20 mouse cellular contexts compared by ENCODE assay signal in the genomic region with DNA sequence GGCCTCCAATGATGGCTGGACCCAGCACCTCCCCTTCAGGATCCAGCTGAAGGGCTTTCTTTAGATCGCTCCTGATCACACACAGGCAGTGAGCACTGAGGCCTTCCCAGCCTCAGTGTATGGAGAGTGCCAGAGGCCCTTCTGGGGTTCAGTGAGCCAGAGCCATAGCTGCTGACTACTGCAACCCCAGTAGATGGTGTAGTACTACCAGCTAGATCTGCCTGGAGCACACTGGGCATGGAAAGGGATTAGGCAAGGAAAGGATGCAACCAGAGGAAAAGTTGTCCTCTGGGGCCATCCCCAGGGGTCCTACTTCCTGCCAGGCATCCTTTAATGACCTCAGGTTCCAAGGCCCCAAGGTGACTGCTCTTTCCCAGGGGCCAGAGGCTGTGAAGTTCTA. TPM values are rescaled to one million over a fixed set of nuclear protein-coding genes. Genes with fewer than 3 reads are reported as not detected.
DNase-seq lines count a peak whose midpoint lies in the region; ATAC-seq and TF ChIP-seq lines count a peak whose summit lies in the region.
"Had no signal": no experiment of that assay in that cellular context is flagged by ENCODE, and none has a peak within 500 bp of the region (broad histone marks: within the 10 kb centered on the region; RNA-seq: fewer than 3 reads in every experiment).

No protein-coding gene starts in this region.

- WGBS in cerebellum, adult 2 months: 61% methylated on average over 1 of the region's 1 CpGs
- WGBS in hindbrain, embryonic 16.5 days: 70% methylated on average over 1 of the region's 1 CpGs
- WGBS in hindbrain, embryonic 13.5 days: 78% methylated on average over 1 of the region's 1 CpGs
- WGBS in liver, postnatal 0 days (ENCODE audit: insufficient replicate concordance): 87% methylated on average over 1 of the region's 1 CpGs
- WGBS in liver, embryonic 11.5 days: 81% methylated on average over 1 of the region's 1 CpGs

- TF ChIP-seq EP300 in liver, postnatal 0 days (IDR thresholded peaks at IDR 0.05; ENCODE audit: low read depth): no peak

- H3K4me2 ChIP-seq in hindbrain, embryonic 16.5 days (ENCODE audit: low read length): no peak overlapping the region
- H3K4me2 ChIP-seq in hindbrain, embryonic 13.5 days: no peak overlapping the region
- H3K4me2 ChIP-seq in liver, postnatal 0 days (ENCODE audit: low read depth, low read length): no peak overlapping the region
- no peak overlapping the region for H3K4me2 ChIP-seq in liver, embryonic 11.5 days
- H3K4me2 ChIP-seq: heart, embryonic 13.5 days; midbrain, embryonic 12.5 days had no signal

- peaks cover 8% of the 10 kb centered on the region; the same call in 1 of the 2 replicates for H3K36me3 ChIP-seq in hindbrain, embryonic 16.5 days (ENCODE audit: control insufficient read depth, insufficient read depth, low read length)
- peaks cover 13% of the 10 kb centered on the region for H3K36me3 ChIP-seq in hindbrain, embryonic 13.5 days
- H3K36me3 ChIP-seq in liver, postnatal 0 days (replicated peaks; ENCODE audit: insufficient read depth, low read length): no peaks in the 10 kb centered on the region; the same call in 1 of the 2 replicates
- peaks cover 7% of the 10 kb centered on the region for H3K36me3 ChIP-seq in liver, embryonic 11.5 days (ENCODE audit: control insufficient read depth, insufficient read depth, low read length)

- TF ChIP-seq POLR2A in cerebellum, adult 2 months (IDR thresholded peaks at IDR 0.05; ENCODE audit: borderline replicate concordance, insufficient read depth, low read length): no peak

- 0 out of 2 replicates have a peak, but pooled peaks have one; percentile 28 for ATAC-seq in hindbrain, embryonic 16.5 days
- ATAC-seq in hindbrain, embryonic 13.5 days (ENCODE audit: low FRiP score): no peak
- ATAC-seq in liver, postnatal 0 days: no peak
- no peak for ATAC-seq in liver, embryonic 11.5 days (replicated peaks; ENCODE audit: low FRiP score)
- ATAC-seq: CD4-positive, CD25-positive, alpha-beta regulatory T cell, adult 4 months; inflammation-experienced regulatory T-cells, adult 6 months had no signal

- no peak overlapping the region for H3K27ac ChIP-seq in cerebellum, adult 2 months (ENCODE audit: insufficient read depth, low read length)
- H3K27ac ChIP-seq in hindbrain, embryonic 16.5 days (ENCODE audit: low read depth, low read length): no peak overlapping the region
- no peak overlapping the region for H3K27ac ChIP-seq in hindbrain, embryonic 13.5 days
- no peak overlapping the region for H3K27ac ChIP-seq in liver, postnatal 0 days (ENCODE audit: low read depth)
- H3K27ac ChIP-seq in liver, embryonic 11.5 days (ENCODE audit: low read depth, low read length): no peak overlapping the region
- H3K27ac ChIP-seq: heart, embryonic 13.5 days; midbrain, embryonic 12.5 days had no signal

- H3K9ac ChIP-seq in hindbrain, embryonic 16.5 days (ENCODE audit: low read depth, low read length): no peak overlapping the region
- H3K9ac ChIP-seq in hindbrain, embryonic 13.5 days: no peak overlapping the region
- H3K9ac ChIP-seq in liver, postnatal 0 days (replicated peaks): no peak overlapping the region
- no peak overlapping the region for H3K9ac ChIP-seq in liver, embryonic 11.5 days (ENCODE audit: low read depth, low read length)
- H3K9ac ChIP-seq: heart, embryonic 13.5 days; midbrain, embryonic 12.5 days had no signal

- no peak overlapping the region for H3K4me3 ChIP-seq in cerebellum, adult 2 months (replicated peaks; ENCODE audit: insufficient read depth, low read depth, low read length)
- H3K4me3 ChIP-seq in hindbrain, embryonic 16.5 days (ENCODE audit: low read length): no peak overlapping the region
- no peak overlapping the region for H3K4me3 ChIP-seq in hindbrain, embryonic 13.5 days
- H3K4me3 ChIP-seq in liver, postnatal 0 days (ENCODE audit: low read depth, low read length): no peak overlapping the region
- no peak overlapping the region for H3K4me3 ChIP-seq in liver, embryonic 11.5 days (ENCODE audit: low read depth, low read length)
- H3K4me3 ChIP-seq: heart, embryonic 13.5 days; midbrain, embryonic 12.5 days had no signal

- peaks cover 12% of the 10 kb centered on the region for H3K4me1 ChIP-seq in cerebellum, adult 2 months (ENCODE audit: control insufficient read depth, insufficient read depth, low read length)
- peaks cover 25% of the 10 kb centered on the region for H3K4me1 ChIP-seq in hindbrain, embryonic 16.5 days (ENCODE audit: control insufficient read depth, insufficient read depth, low read depth, low read length)
- H3K4me1 ChIP-seq in hindbrain, embryonic 13.5 days (replicated peaks): peaks cover 43% of the 10 kb centered on the region
- peaks cover 12% of the 10 kb centered on the region for H3K4me1 ChIP-seq in liver, postnatal 0 days (ENCODE audit: insufficient read depth)
- H3K4me1 ChIP-seq in liver, embryonic 11.5 days (replicated peaks; ENCODE audit: control insufficient read depth, insufficient read depth, low read length): peaks cover 16% of the 10 kb centered on the region

- no peaks in the 10 kb centered on the region for H3K27me3 ChIP-seq in cerebellum, adult 2 months (ENCODE audit: control insufficient read depth, insufficient read depth, low read length)
- no peaks in the 10 kb centered on the region for H3K27me3 ChIP-seq in hindbrain, embryonic 16.5 days (replicated peaks; ENCODE audit: control insufficient read depth, insufficient read depth, low read length)
- H3K27me3 ChIP-seq in hindbrain, embryonic 13.5 days: no peaks in the 10 kb centered on the region
- H3K27me3 ChIP-seq in liver, postnatal 0 days (ENCODE audit: insufficient read depth, low read length): peaks cover 6% of the 10 kb centered on the region; the same call in 1 of the 2 replicates
- no peaks in the 10 kb centered on the region for H3K27me3 ChIP-seq in liver, embryonic 11.5 days (replicated peaks; ENCODE audit: control insufficient read depth, insufficient read depth, low read length)
- H3K27me3 ChIP-seq: heart, embryonic 13.5 days; midbrain, embryonic 12.5 days had no signal

- H3K9me3 ChIP-seq in hindbrain, embryonic 16.5 days (ENCODE audit: control insufficient read depth, low read length): peaks cover 5% of the 10 kb centered on the region
- peaks cover 8% of the 10 kb centered on the region for H3K9me3 ChIP-seq in hindbrain, embryonic 13.5 days
- peaks cover 5% of the 10 kb centered on the region; the same call in 1 of the 2 replicates for H3K9me3 ChIP-seq in liver, postnatal 0 days (ENCODE audit: low read length)
- peaks cover 4% of the 10 kb centered on the region for H3K9me3 ChIP-seq in liver, embryonic 11.5 days (ENCODE audit: control insufficient read depth, low read length)

- DNase-seq in cerebellum, adult 2 months: no peak
- no peak for DNase-seq in cerebellum, adult 11-12 months
- DNase-seq in liver, postnatal 0 days: no peak
- DNase-seq in liver, embryonic 11.5 days (ENCODE audit: low spot score): no peak
- peak; percentile 51 for DNase-seq in brain, adult 2 months (ENCODE audit: low read depth, low spot score)
- DNase-seq in gastrocnemius, adult 8-10 months (ENCODE audit: low spot score in 2 of 2): no peak
- DNase-seq: adrenal gland, postnatal 25 days; heart, adult 18-20 months; lung, adult 18-20 months; lung, postnatal 14 days; thymus, adult 2 months; thymus, postnatal 4 days had no signal

- TF ChIP-seq CTCF in cerebellum, adult 2 months (IDR thresholded peaks at IDR 0.05; ENCODE audit: borderline replicate concordance, insufficient read depth, low read depth, low read length): peak; percentile 60
- TF ChIP-seq CTCF in liver, postnatal 0 days (IDR thresholded peaks at IDR 0.05; ENCODE audit: low read depth): 0 out of 2 replicates have a peak, but pooled peaks have one; percentile 16

RNA-seq across cellular contexts. Expression of a gene that starts 1.7 kb away (rescaled TPM):
- 37.8 and 43.1 TPM in 2 replicates for polyA plus RNA-seq in cerebellum, adult 2 months (2012; rRNA removed)
- polyA plus RNA-seq in hindbrain, embryonic 16.5 days (2015; fragmentation: Nextera tagmentation; extraction: Ambion mirVana): 6.7 and 7.0 TPM in 2 replicates
- 9.5 and 11.0 TPM in 2 replicates for polyA plus RNA-seq in hindbrain, embryonic 13.5 days (2015; fragmentation: Nextera tagmentation; extraction: Ambion mirVana)
- polyA plus RNA-seq in liver, postnatal 0 days (2015; fragmentation: Nextera tagmentation; extraction: Ambion mirVana): 2.8 TPM in 2 replicates
- polyA plus RNA-seq in liver, embryonic 11.5 days (2014; fragmentation: Nextera tagmentation; extraction: Ambion mirVana): 12.4 and 13.1 TPM in 2 replicates
- 1 to 10 TPM; 2.8 to 3.8 (median 3.2) TPM for total RNA-seq in gastrocnemius, adult 8-10 months (2022)

RNA-seq across cellular contexts. Expression of a gene that starts 18.4 kb away (rescaled TPM):
- 146 and 148 TPM in 2 replicates for polyA plus RNA-seq in cerebellum, adult 2 months (2012; rRNA removed)
- polyA plus RNA-seq in hindbrain, embryonic 16.5 days (2015; fragmentation: Nextera tagmentation; extraction: Ambion mirVana): 176 and 182 TPM in 2 replicates
- 160 and 163 TPM in 2 replicates for polyA plus RNA-seq in hindbrain, embryonic 13.5 days (2015; fragmentation: Nextera tagmentation; extraction: Ambion mirVana)
- 56.9 and 60.3 TPM in 2 replicates for polyA plus RNA-seq in liver, postnatal 0 days (2015; fragmentation: Nextera tagmentation; extraction: Ambion mirVana)
- polyA plus RNA-seq in liver, embryonic 11.5 days (2014; fragmentation: Nextera tagmentation; extraction: Ambion mirVana): 107 and 114 TPM in 2 replicates
- total RNA-seq in gastrocnemius, adult 8-10 months (2022): 100 to 1,000 TPM; 129 to 173 (median 151) TPM

RNA-seq across cellular contexts. Expression of a gene that starts 42.8 kb away (rescaled TPM):
- 0.24 and 0.65 TPM in 2 replicates for polyA plus RNA-seq in cerebellum, adult 2 months (2012; rRNA removed)
- 2.4 and 2.9 TPM in 2 replicates for polyA plus RNA-seq in hindbrain, embryonic 16.5 days (2015; fragmentation: Nextera tagmentation; extraction: Ambion mirVana)
- polyA plus RNA-seq in hindbrain, embryonic 13.5 days (2015; fragmentation: Nextera tagmentation; extraction: Ambion mirVana): 2.6 and 2.8 TPM in 2 replicates
- 6.9 and 7.1 TPM in 2 replicates for polyA plus RNA-seq in liver, postnatal 0 days (2015; fragmentation: Nextera tagmentation; extraction: Ambion mirVana)
- 15.9 and 18.5 TPM in 2 replicates for polyA plus RNA-seq in liver, embryonic 11.5 days (2014; fragmentation: Nextera tagmentation; extraction: Ambion mirVana)
- total RNA-seq in gastrocnemius, adult 8-10 months (2022): not detected
- total RNA-seq: gastrocnemius, adult 18-20 months had no signal
- polyA plus RNA-seq: liver, adult 2 months had no signal

RNA-seq across cellular contexts. Expression of a gene that starts 57.1 kb away (rescaled TPM):
- 86.0 and 99.2 TPM in 2 replicates for polyA plus RNA-seq in cerebellum, adult 2 months (2012; rRNA removed)
- 40.5 and 46.7 TPM in 2 replicates for polyA plus RNA-seq in hindbrain, embryonic 16.5 days (2015; fragmentation: Nextera tagmentation; extraction: Ambion mirVana)
- polyA plus RNA-seq in hindbrain, embryonic 13.5 days (2015; fragmentation: Nextera tagmentation; extraction: Ambion mirVana): 20.2 and 21.5 TPM in 2 replicates
- polyA plus RNA-seq in liver, postnatal 0 days (2015; fragmentation: Nextera tagmentation; extraction: Ambion mirVana): 12.4 and 17.8 TPM in 2 replicates
- 2.5 and 3.0 TPM in 2 replicates for polyA plus RNA-seq in liver, embryonic 11.5 days (2014; fragmentation: Nextera tagmentation; extraction: Ambion mirVana)
- 1 to 10 TPM; 2.8 to 5.5 (median 5.0) TPM for total RNA-seq in gastrocnemius, adult 8-10 months (2022)
